Mouse (Mus musculus) lung, embryonic 14.5 days (tissue): ENCODE data around the gene Sox5. TPM values are rescaled to one million over a fixed set of nuclear protein-coding genes. Genes with fewer than 3 reads are reported as not detected.

Experiments
- ATAC-seq: fragments of 200-750 bp; cut with Nextera tagmentation; 2 replicates; pipeline ENCODE4 v1.8.0; 2017; ENCODE audit warnings: mild to moderate bottlenecking, moderate TSS enrichment, moderate library complexity; ENCODE audit not compliant: insufficient read depth
- DNase-seq: peaks from one replicate; pipeline ENCODE4 v3.0.0-alpha.2; 2015
- H3K27ac ChIP-seq: fragments of 300-500 bp; sonication (generic); 2 replicates; pipeline ENCODE4 v1.5.1; 2014; ENCODE audit warnings: low read depth, mild to moderate bottlenecking, moderate library complexity
- H3K27me3 ChIP-seq: fragments of 300-500 bp; sonication (generic); 2 replicates; pipeline ENCODE4 v1.6.1; 2014; ENCODE audit warnings: low read length, control low read depth; ENCODE audit not compliant: insufficient read depth
- H3K36me3 ChIP-seq: fragments of 300-500 bp; sonication (generic); 2 replicates; pipeline ENCODE4 v1.6.1; 2014; ENCODE audit warnings: control low read depth; ENCODE audit not compliant: insufficient read depth
- H3K4me1 ChIP-seq: fragments of 300-500 bp; sonication (generic); 2 replicates; pipeline ENCODE4 v1.6.1; 2014; ENCODE audit warnings: antibody characterized with exemption, control low read depth; ENCODE audit not compliant: insufficient read depth
- H3K4me2 ChIP-seq: fragments of 300-500 bp; sonication (generic); 2 replicates; pipeline ENCODE4 v1.6.1; 2014; ENCODE audit warnings: mild to moderate bottlenecking
- H3K4me3 ChIP-seq: fragments of 300-500 bp; sonication (generic); 2 replicates; pipeline ENCODE4 v1.5.1; 2014; ENCODE audit warnings: low read depth, low read length
- H3K9ac ChIP-seq: fragments of 300-500 bp; sonication (generic); 2 replicates; pipeline ENCODE4 v1.6.1; 2014
- H3K9me3 ChIP-seq: fragments of 300-500 bp; sonication (generic); 2 replicates; pipeline ENCODE4 v1.6.1; 2016; ENCODE audit warnings: low read depth, low read length, control low read depth
- CTCF ChIP-seq: IDR thresholded peaks from 2 replicates; pipeline ENCODE4 v1.5.1; 2016; ENCODE audit warnings: antibody characterized with exemption, low read depth
- WGBS: fragments of 180-500 bp; shearing (Covaris S2); extraction: QIAGEN DNeasy Blood & Tissue Kit; methylation state at CpG from one replicate; pipeline ENCODE4 v1.1.7; 2014; 5-methylcytosine and 5-hydroxymethylcytosine counted together
- polyA plus RNA-seq: library from polyadenylated mRNA; unstranded; fragments of >200 nt; fragmentation: Nextera tagmentation; extraction: Ambion mirVana; gene quantifications from 2 replicates; pipeline ENCODE4 v1.2.1, GENCODE M21; 2014

Gene Sox5
- polyA plus RNA-seq, 1 experiment from 2014 or later: 21.3 TPM

DNA sequence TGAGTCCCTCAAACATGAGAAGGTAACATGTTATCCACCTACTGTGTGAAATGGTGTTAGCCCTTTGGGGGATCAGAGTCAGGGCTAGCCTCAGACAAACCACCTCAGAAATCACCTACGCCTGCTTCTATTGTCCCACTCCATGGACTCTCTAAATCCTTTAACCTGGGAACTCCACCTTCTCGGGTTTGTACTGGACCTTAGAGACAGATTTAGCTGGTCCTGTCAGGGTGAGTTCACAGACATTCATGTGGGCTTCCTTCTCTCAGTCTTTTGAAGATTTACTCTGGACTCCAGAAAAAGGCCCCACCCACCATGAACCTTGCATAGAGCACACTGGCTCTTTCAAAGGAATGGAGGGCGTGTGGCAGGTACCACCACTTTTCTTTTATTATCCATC, 947.8 kb downstream of the Sox5 start:
- Histone ChIP-seq H3K9ac (no peak overlapping the region), H3K27me3 (no peaks in the 10 kb centered on the region), H3K27ac (no peak overlapping the region), H3K4me2 (no peak overlapping the region), H3K36me3 (peaks cover 11% of the 10 kb centered on the region; the same call in 1 of the 2 replicates), H3K9me3 (no peaks in the 10 kb centered on the region), H3K4me1 (0 out of 2 replicates have a peak, but pooled peaks cover 3% of the 10 kb centered on the region), H3K4me3 (no peak overlapping the region)
- 92% methylated on average over 3 of the region's 3 CpGs for WGBS
- DNase-seq (no peak), ATAC-seq (no peak)
- no peak for TF ChIP-seq CTCF

DNA sequence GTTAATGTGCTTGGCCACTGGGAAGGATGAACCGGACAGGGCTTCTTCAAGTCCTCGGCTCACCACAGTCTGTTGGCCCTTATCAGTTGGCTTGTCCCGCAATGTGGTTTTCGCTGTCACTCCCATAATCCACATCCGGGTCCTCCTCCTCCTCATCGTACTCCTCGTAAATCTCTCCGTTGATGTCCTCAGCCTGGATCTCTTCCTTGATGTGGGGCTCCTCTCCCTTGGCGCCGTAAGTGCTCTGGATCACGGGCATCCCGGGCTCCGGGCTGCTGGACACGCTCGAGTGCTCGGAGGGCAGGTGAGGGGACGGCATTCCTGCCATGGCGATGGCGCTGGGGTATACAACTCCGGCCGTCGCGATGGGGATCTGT, 948.6 kb downstream of the Sox5 start:
- Histone ChIP-seq H3K9ac (no peak overlapping the region), H3K4me2 (no peak overlapping the region), H3K4me1 (0 out of 2 replicates have a peak, but pooled peaks cover 3% of the 10 kb centered on the region), H3K4me3 (no peak overlapping the region), H3K27me3 (no peaks in the 10 kb centered on the region), H3K36me3 (peaks cover 11% of the 10 kb centered on the region; the same call in 1 of the 2 replicates), H3K9me3 (no peaks in the 10 kb centered on the region), H3K27ac (no peak overlapping the region)
- ATAC-seq: no peak
- WGBS: 87% methylated on average over 23 of the region's 23 CpGs
- no peak for TF ChIP-seq CTCF
- no peak for DNase-seq

GRCm38 (mm10) chr6:143832483-143833181, 949.1 kb downstream of the Sox5 start:
- no peak for TF ChIP-seq CTCF
- WGBS: 83% methylated on average over 12 of the region's 12 CpGs
- no peak for ATAC-seq
- Histone ChIP-seq H3K27ac (no peak overlapping the region), H3K4me3 (no peak overlapping the region), H3K27me3 (no peaks in the 10 kb centered on the region), H3K36me3 (peaks cover 11% of the 10 kb centered on the region; the same call in 1 of the 2 replicates), H3K4me1 (0 out of 2 replicates have a peak, but pooled peaks cover 3% of the 10 kb centered on the region), H3K9ac (no peak overlapping the region), H3K4me2 (no peak overlapping the region), H3K9me3 (no peaks in the 10 kb centered on the region)
- no peak for DNase-seq

- ATAC-seq (no peak), DNase-seq (no peak)
- H3K4me3 ChIP-seq: no peak overlapping the region
- no peak for TF ChIP-seq CTCF
- 60% methylated on average over 4 of the region's 4 CpGs for WGBS
- H3K4me1 ChIP-seq: 0 out of 2 replicates have a peak, but pooled peaks cover 3% of the 10 kb centered on the region
- H3K27me3 ChIP-seq: no peaks in the 10 kb centered on the region
- H3K27ac ChIP-seq: no peak overlapping the region
- H3K9me3 ChIP-seq: no peaks in the 10 kb centered on the region
- H3K9ac ChIP-seq: no peak overlapping the region
- peaks cover 11% of the 10 kb centered on the region; the same call in 1 of the 2 replicates for H3K36me3 ChIP-seq
- H3K4me2 ChIP-seq: no peak overlapping the region
Measured at GRCm38 (mm10) chr6:143831246-143831645, 950.5 kb downstream of the Sox5 start.

DNA sequence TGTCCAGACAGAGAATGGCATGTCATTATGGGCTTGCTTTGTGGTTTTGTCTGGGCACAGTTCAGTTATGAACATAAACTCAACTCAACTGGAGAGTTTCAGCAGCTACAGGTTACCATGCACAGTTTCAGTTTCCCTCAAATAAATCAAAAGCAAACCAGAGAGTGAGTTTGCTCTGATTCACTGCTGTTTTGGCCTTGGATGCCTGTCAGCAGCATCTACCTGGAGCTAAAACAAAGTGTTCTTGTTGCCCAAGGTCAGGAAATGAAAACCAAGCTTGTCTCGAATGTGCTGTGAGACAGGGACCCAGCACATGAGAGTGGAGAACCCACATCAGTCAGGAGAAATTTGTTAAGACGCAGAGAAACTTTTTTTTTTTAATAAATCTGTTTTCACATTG, 951.6 kb downstream of the Sox5 start:
- H3K9me3 ChIP-seq: no peaks in the 10 kb centered on the region
- TF ChIP-seq CTCF: no peak
- H3K4me3 ChIP-seq: no peak overlapping the region
- DNase-seq: no peak
- WGBS: 76% methylated on average over 2 of the region's 2 CpGs
- H3K27ac ChIP-seq: no peak overlapping the region
- H3K36me3 ChIP-seq: peaks cover 11% of the 10 kb centered on the region; the same call in 1 of the 2 replicates
- H3K4me1 ChIP-seq: 0 out of 2 replicates have a peak, but pooled peaks cover 3% of the 10 kb centered on the region
- no peak overlapping the region for H3K9ac ChIP-seq
- H3K4me2 ChIP-seq: no peak overlapping the region
- no peaks in the 10 kb centered on the region for H3K27me3 ChIP-seq
- no peak for ATAC-seq

DNA sequence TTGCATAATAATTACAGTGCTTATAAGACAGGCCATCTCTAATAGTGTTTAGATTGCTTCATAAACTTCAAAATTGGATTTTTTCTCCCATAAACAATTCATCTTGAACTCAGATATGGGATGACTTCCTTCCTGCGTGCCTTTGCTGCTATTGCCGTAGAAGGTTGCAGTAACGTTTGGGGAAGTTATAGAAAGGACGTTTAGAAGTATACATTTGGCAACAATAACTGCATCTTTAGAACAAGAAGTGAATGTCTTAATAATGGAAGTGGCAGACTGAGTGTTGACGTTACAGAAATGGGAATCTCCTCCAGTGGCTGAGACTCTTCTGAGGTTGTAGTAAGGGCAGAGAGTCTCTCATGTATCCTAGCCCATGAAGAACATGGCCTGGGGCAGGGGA, 955.0 kb downstream of the Sox5 start:
- no peak for ATAC-seq
- no peaks in the 10 kb centered on the region for H3K36me3 ChIP-seq
- WGBS: 60% methylated on average over 5 of the region's 5 CpGs

GRCm38 (mm10) chr6:143825966-143826365, 955.8 kb downstream of the Sox5 start:
- Histone ChIP-seq H3K4me3 (no peak overlapping the region), H3K27me3 (no peaks in the 10 kb centered on the region), H3K27ac (no peak overlapping the region), H3K9me3 (no peaks in the 10 kb centered on the region), H3K4me1 (no peaks in the 10 kb centered on the region), H3K9ac (no peak overlapping the region), H3K4me2 (no peak overlapping the region), H3K36me3 (no peaks in the 10 kb centered on the region)
- 76% methylated on average over 5 of the region's 5 CpGs for WGBS
- TF ChIP-seq CTCF: no peak
- ATAC-seq (no peak), DNase-seq (no peak)

More for the DNA sequence above, 955.0 kb downstream of the Sox5 start:
- TF ChIP-seq CTCF: no peak
- Histone ChIP-seq H3K4me2 (no peak overlapping the region), H3K9me3 (no peaks in the 10 kb centered on the region), H3K27ac (no peak overlapping the region), H3K9ac (no peak overlapping the region), H3K4me3 (no peak overlapping the region), H3K27me3 (no peaks in the 10 kb centered on the region), H3K4me1 (no peaks in the 10 kb centered on the region)
- DNase-seq: no peak
